Mouse (Mus musculus) ZHBTc4 (cell line): ENCODE measurements around the gene Bmper.

Experiments used
- DNase-seq: peaks from one replicate; pipeline ENCODE4 v3.0.0-alpha.2; 2011; ENCODE audit warnings: low read depth, low spot score

Gene Bmper

DNA sequence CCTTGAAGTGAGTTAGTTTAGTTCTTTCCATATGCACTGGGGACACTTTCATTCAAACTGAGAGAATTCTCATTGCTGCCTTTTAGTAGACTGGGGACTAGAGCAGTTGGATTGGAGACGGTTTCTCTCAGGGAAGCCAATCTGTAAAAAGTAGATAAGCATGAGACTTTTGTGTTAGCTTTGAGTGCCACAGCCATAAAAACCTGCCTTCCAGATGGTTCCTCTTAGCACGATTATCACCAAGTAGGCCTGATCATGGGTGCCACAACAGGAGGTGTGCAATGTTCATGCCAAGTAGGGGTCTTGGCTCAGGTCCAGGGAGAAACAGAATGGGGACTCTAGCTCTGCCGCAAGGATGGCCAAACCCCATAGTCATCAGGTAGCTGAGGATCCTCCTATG lies 210.4 kb downstream of the Bmper start:
- DNase-seq, result no peak

DNA sequence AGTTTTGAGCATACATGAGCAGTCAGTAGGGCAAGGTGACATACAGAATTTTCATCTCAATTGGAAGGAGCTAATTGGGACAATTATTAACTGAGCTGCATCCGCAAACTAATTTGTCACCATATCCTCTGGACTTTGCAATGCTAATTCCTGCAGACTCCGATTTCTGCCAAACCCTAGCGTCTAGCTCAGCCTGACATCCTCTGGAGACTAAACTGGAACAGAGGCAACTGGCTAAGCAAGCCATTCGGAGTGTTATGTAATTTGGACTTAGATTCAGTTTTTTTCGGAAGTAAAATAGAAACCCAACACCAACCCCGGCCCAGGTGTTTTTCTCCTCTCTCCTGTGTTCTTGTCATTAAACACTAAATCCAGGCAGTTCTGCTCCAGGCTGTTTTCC lies 213.9 kb downstream of the Bmper start:
- no peak for DNase-seq

DNA sequence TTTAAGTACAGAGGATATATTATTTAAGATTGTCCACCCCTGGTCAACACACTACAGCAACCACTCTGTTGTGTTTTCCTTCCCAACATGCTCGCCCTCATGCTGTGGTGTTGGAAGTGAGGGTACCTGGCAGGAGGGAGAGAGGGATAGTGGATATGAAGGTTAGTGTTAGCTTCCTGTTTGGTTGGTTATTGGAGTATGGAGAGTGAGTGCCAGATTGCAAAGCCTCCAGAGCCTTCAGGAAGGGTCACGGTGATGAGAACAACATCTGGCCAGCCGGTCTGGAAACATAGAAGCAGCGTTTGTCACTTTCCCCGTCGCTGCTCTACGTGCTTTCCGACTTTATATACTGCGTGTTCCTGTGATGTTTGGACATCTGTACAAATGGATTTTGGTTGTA lies 215.8 kb downstream of the Bmper start:
- no peak for DNase-seq

DNA sequence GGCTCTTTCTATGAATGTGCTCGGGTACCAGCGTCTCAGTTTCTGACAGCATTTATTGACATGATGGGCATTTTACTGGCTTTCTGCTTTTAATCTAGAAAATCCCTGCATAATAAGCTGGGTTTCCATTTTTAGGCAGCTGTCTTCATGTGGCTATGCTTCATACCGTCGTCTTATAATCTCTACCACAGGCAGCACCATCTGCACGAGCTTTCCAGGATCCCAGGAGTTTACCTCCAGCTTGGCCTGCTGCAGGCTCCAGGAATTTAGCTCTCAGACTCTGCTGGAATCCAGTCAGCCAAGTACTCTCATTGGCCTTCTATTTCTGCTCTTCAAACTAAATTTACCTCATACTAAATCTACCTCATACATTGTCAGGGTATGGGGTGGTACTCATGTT lies 219.3 kb downstream of the Bmper start:
- no peak for DNase-seq

DNA sequence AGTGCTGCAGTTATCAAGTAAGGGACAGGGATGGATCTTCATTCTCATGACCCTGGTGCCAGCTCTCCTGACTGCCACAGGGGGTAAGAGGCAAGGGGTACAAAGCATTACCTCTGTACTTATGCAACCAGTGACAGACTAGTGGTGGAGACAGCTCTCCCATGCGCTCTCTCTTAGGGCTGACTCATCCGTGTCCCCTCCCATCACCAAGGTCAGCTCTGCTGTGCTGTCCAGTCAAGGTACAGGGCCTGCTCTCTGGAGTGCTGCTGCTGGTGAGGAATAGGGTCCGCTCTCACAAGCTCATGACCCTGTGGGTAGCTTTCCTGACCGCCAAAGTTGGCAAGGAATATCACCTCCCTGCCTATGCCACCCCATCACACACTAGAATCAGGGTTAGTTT lies 222.1 kb downstream of the Bmper start:
- no peak for DNase-seq

DNA sequence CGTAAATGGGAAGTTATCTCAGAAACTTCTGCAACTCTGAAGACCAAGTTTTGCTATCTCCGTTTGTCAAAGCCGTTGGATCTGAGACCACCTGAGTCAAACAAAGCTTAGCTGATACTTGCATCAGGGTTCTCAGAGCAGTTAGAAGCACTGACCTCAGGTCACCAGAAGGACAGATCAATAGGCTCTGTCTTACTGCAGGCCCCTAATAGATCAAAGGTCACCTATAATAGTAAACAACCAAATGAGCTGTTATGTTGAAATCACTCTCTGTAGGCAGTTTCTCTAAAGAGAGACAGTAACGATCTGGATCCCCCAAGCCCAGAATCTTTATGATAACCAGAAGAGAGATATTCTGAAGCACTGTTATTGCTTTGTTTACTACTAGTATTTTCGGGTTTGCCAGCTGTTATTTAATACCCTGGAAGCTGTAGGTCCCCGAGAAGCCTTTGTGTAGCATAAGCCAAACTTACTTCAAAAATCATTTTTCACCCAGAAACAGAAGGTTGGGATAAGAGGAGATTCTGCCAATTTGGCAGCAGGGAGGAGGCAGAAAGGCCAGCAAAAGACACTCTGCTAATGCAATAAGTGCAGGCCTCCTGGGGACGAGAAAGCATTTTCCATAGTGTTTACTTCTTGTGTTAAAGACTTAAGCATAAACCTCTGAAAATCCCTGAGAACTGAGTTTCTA lies 224.5 kb downstream of the Bmper start:
- no peak for DNase-seq

DNA sequence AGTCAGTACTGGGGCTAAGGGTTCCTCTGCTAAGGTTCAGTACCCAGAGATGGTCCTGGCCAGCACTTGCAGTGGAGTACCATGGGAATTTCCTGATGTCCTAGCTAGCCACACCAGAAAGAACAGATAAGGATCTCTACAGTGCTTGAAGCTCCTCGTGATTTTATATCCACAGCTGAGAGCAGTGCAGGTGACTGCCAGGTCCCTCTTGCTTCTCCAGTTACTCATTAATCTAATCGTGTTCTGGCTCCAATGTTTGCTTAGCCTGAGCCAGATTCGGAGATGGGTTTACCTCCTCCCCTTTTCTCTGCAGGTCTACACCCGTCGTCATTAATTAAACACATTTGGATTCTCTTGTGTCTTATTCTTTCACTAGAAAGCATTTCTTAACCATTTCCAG lies 230.4 kb downstream of the Bmper start:
- no peak for DNase-seq

DNA sequence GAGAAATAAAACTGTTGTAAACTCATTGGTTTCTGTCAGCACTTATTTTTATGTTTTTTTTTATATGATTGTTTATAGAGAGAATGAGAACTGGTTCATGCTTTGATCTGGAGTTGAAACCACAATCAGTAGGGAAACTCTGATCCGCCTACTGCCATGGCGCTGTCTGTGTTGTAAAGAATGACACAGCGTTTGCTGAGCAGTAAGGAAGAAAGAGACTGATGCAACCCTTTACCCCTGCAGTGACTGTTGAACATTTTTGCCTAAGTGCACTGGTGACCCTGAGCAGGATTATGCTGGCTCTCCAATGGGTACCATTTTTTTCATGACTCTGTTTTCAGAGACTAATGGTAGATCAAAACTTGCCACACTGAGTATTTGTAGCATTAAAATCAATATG lies 234.3 kb downstream of the Bmper start:
- no peak for DNase-seq

DNA sequence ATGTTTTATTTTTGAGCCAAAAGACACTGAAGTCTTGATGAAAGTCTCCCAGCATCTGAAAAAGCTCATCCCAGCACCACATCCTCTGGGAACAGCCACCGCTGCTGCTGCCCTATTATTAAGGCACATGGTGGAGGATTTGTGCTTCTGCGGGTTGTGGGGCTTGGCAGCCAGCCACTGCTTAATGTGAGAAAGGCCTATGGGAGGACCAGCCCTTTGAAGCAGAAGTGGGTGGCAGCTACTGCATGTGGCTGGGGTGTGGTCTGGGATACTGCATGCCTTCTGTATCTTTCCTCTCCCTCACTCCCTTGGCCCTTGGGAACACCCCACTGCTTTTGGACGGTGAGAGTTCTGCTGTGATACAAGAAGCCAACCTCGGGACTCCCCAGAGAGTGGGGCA lies 237.8 kb downstream of the Bmper start:
- DNase-seq, result no peak

DNA sequence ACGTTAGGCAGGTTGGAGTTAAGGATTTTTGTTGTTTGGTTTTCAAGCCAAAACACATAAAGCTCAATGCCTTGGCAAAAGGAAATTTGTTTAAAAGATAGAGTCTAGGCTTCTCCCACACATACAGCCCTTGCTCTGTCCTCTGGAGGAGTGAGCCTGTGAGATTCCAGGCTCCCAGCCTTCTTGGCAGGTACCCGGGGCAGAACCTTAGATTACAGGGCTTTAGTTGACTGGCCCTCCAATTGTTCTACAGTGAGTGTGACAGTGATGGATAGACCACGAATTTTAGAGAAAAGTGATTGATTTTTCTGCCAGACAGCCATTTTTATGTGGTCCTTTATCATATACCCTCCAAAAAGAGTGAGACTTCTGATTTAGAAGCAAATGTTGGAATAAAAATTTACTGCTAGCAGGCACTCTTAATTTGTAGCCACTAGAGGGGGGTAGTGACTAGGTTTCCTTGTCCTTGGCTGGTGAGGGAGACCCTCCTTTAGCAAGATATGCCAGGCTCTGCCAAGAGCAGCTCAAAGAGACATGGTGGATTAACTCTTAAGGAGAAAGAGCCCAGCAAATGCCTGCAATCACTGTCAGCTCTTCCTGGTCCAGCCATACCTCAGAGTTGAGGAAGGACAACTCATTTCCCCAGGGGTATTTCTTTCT lies 240.2 kb downstream of the Bmper start:
- peak; percentile 46 for DNase-seq

DNA sequence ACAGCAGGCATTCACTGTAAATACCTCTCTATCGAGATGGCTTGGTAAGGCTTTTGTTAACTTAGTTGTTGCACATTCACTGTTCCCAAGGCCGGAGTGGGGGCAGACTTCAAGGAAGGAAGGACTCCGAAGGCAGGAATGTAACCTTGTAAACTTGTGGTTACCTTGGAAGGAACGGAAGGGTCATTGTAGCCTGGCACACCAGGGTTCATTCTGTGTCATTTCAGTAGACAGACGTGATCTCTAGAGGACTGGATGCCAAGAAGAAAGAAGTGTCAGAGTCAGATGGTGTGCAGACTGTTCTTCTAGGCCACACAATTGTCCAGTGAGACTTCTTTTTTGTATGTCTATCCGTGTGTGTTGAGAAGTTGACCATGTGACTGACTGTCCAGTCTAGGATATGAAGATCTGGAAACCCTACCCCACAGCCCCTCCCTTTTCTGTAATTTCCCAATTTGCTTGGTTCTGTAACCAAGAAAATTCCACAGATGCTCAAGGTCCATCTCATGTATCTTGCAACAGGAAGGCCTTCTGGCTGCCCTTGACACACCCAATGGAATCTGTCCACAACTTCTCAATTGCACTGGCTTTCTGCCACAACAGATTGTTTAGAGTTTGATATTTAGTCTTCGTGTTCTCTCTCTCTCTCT lies 242.2 kb downstream of the Bmper start:
- peak; percentile 15 for DNase-seq

DNA sequence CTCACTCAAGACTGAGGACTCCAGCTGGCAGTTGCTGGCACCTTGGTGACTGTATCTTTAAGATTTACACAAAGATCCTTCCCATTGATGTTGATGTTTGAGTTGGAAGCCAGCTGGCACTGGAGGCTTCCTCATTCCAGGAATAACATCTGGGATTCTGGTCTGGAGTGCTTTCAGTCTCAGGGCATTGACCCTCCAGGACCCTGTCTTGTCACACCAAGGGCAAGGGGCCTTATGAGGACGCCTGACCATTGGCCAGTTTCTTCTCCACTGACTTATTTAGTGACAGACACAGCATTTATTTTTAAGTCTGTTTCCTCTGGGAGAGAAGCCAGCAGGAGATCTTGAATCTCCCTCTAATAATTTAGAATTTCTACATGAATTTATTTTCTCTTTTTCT lies 247.0 kb downstream of the Bmper start:
- no peak for DNase-seq

DNA sequence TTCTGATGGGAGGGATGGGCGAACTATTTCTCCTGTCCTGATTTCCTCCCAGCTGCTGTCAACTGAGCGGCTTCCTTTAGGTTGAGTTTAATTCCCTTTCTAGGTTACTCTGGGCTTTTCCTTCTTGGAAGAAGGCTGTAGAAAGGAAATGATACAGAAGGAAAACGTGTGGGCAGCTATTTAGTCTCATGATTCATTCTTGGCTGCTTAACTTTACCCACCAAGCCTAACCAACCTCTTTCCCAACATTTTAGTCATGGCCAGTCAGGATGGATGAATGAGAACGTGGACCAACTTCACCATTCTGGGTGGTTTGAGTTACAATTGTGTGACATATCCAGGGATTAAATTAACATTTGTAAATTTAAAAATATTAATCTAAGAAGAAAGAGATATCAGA lies 263.0 kb downstream of the Bmper start:
- DNase-seq, result no peak

DNA sequence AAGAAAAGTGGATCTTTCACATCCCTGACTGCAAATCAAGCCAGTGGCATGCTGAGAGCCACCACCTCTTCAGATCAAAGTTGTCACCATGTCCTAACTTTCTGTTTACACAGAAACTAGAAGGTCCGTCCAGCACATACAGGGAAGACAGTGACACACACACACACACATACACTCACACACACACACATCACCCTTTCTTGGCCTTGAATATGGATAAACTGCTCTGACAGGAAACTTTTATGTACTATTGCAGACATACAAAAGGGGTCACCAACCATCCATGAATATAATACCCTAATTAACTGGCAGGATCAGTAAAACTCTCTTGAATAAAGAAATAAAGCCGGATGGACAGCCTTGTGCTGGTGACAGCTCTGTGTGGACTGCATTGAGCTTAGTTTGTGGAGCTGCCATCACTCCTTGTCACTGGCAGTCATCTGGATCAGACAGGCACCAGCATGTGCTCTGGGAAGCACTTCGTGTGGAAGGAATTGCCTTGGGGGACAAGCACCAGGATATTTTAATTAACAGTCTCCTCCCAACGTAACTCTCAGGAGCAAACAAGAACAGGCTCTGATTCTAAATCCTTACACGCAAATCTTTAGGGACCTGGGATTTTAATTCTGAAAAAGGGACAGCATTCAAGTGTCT lies 264.0 kb downstream of the Bmper start:
- no peak for DNase-seq

DNA sequence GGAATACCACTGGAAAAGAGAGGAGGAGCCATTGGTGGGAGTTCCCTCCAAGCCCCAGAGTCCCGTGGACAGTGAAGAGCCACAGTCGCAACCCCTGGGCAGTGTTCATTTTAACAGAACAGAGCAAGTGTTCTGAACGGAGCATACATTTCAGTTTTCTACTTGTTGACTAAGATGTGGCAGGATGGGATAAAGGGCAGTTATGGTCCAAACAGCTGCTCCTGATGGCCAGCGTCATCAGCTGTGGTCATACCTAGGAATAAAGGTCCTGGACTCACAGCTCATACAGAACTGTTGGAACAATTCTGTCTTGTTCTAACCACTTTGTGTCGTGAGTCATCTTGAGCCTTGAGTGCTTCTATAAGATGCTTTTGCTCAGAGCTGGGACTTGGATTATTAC lies 265.4 kb downstream of the Bmper start:
- DNase-seq, result no peak

DNA sequence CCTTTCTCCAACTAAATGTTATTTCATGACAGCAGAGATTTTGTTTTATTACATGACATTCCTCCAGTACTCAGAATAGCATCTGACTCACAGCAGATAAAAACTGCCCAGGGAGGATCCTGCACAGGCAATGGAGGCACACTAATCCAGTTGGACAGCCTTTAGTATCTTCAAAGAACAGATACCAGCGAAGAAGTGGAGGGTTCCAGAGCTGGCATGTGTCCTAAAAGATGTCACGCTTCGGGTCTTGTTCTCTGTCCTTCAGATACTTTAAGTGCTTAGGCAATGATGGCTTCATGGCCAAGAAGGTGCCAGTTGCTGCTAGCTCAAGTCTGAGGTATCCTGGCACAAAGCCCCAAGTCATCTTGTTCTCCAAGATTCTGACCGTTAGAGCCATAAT lies 272.5 kb downstream of the Bmper start:
- DNase-seq, result no peak

DNA sequence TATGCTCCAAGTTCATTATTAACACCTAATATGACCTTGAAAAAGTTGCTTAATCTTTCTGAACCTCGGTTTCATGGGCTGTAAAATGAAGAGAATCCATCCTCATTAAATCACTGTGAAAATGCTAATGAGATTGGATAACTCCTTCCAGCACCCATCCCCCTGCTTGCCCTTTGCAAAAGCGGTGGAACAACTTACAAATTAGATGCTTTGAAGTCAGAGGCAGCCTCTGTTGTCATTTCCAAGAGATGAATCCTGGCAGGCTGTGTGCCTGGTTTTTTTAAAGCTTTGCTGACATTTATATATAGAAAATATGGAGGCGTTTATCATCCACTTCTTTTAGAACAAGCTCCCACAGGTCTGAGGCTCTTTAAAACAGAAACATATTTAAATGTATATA lies 274.8 kb downstream of the Bmper start:
- no peak for DNase-seq

DNA sequence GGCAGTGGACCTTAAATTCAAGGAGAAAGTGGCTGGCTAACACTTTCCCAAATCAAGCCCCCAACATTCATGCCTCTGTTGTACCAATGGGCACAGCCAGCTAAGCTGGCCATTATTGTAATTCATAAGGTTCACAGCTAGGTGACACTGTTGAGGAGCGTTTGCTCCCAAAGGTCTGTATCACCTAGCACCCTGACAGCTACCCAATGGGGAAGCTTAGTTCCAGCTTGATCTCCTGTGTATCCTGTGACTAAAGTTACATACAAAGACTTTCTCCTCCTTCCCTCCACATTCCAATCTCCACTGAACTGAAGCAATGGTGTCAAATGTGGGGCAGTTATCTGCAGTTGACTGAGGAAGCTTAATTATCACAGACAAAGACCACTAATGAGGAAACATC lies 311.0 kb downstream of the Bmper start:
- DNase-seq, result peak; percentile 66
